Mouse (Mus musculus): ENCODE measurements around the gene Gm9970.
"Not testable (repeated sequence)": the region's sequence is repeated elsewhere in the genome, so short reads cannot be mapped to it uniquely, and the experiment has no call there.

The Gm9970 gene

DNA sequence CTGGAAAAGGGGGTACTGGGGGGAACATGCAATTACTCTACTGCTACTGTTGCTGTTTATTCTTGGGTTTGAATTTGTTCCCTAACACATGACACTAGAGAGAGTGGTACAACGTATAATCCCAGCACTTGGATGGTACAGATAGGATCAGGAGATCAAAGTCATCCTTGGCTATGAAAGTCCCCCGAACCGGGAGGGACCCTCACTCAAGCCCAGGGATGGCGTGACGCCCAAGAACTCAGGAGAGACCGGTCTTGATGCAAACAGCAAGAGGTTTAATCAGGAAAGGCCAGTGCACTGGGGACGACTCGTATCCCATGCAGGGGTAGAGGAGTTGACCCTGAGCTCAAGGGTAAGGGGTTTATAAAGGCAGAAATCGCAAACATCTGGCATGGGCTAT is 18.3 kb downstream of the Gm9970 start:
- DNase-seq (ENCODE audit: low read depth): no peak

DNA sequence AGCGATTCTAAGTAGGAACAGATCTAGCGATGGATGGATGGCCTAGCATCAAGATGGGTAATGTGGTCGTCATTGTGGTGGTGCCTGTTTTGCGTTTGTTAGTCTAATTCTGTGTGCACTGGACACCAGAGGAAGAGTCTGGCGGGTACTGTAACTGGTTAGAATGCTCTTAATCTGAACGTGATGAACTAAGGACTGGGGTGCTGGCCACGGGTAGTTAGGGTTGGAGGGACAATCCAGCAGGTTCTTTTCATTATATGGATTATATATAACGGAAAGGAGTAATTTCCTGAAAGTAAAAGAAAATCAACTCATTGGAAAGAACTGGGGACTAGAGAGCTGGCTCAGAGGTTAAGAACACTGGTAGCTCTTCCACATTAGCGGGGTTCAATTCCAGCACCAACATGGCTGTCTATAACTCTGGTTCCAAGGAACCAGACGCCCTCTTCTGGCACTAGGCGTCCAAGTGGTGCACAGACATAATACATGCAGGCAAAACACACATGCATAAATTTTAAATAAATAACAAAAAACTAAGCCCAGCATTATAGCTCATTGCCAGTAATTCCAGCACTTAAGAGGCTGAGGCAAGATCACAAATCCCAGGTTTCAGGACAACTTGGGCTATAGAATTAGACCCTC is 19.6 kb downstream of the Gm9970 start:
- DNase-seq (ENCODE audit: low read depth): peak; percentile 63

DNA sequence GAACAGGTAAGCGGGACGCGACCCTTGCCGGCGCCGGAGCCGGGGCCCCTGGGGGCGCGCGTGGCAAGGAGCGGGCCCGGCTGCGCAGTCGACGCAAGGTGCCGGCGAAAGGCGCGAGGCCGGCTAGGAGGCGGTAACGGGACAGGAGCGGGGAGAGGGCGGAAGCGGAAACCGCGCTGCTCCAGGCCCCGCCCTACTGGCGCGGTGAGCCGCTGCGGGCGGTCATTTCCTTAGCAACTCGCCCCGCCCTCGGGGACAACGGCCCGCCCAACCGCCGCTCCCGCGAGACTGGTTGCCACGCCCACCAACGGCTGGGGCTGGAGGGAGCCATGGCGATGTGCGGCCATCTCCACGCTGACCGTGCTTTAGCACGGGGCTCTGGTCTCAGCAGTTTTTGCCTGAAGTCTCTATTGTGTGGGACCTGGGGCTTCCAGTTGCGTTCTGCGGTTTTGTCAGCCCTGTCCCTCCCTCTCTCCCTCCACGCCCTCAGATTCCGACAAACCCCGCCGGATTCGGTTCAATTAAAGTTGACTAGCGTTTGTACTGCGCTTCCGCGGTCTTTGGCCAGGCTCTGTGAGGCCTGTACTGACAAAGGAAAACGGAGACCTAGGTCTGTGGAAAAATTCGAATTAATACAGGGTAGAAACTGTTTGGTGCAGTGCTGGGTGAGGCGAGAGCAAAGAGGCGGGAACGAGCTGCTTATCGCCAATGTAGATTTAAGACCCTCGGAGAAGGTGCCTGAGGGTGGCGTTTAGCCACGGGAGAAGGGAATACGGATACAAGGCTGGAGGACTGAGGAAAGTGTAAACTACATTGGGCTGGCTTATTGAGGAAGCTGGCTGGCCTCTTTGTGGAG is 20.4 kb downstream of the Gm9970 start, which contains the start of gene Ppm1g:
Ppm1g (minus strand) TSS at position 240 of the 856 bp plus-strand sequence.
- DNase-seq (ENCODE audit: low read depth): peak; percentile 93

GRCm38 (mm10) chr5:31219911-31220447 is 21.1 kb downstream of the Gm9970 start:
- no peak for DNase-seq (ENCODE audit: low read depth)

DNA sequence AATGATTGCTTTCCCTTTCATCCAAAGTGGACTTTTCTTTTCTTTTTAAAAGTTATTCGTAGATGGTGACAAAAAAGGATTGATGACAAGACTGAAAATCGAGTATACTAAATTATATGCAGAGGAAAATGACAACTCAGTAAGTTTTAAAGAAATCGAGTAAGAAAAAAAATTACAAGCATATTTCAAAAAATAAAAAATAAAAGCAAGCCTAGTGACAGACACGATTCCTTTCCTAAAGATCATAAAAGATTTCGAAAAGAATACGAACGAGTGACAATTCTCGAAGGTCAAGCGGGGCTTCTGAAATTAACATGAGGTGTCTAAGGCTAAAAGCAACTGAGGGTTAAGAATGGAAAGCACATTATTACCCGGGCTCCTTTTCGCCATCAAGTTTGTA is 21.6 kb downstream of the Gm9970 start:
- no peak for DNase-seq (ENCODE audit: low read depth)

DNA sequence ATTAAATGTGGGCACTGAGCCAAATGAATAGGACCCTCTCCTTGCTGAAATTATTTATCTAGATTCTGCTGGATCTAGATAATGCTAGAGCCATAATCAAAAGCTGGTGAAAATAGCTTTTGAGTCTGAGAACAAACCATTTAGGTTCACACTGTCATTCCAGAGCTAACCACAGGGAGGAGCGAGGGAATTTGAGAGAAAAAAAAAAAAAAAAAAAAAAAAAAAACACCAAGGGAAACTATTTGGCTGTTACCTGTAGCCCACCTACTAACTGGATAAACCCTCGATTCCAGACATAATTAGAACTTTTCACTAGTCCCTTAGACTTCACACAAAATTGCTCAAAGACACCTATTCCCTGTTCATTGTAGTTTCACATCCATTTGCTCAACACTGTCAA is 22.0 kb downstream of the Gm9970 start:
- DNase-seq (ENCODE audit: low read depth): peak; percentile 80

DNA sequence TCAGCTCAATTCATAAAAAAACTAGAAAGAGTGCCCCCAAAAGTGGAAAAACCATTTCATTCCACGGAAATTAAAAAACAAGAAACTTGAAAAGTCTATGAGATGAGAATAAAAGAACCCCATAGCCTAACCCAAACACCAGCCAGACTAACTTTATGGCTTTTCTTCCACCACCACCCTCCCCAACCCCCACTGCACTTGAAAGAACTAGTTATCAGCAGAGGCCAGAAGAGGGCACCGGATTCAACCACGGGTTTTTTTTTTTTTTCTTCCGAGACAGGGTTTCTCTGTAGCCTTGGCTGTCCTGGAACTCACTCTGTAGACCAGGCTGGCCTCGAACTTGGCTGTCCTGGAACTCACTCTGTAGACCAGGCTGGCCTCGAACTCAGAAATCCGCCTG is 22.7 kb downstream of the Gm9970 start:
- peak; percentile 75 for DNase-seq (ENCODE audit: low read depth)

GRCm38 (mm10) chr5:31216554-31216953 is 24.5 kb downstream of the Gm9970 start:
- DNase-seq (ENCODE audit: low read depth): not testable (repeated sequence)

GRCm38 (mm10) chr5:31204421-31204820 is 36.6 kb downstream of the Gm9970 start:
- DNase-seq (ENCODE audit: low read depth): no peak

- DNase-seq (ENCODE audit: low read depth): no peak
Observed at GRCm38 (mm10) chr5:31203866-31204265, 37.2 kb downstream of the Gm9970 start.

- no peak for DNase-seq (ENCODE audit: low read depth)
Observed at GRCm38 (mm10) chr5:31202933-31203332, 38.1 kb downstream of the Gm9970 start.

DNA sequence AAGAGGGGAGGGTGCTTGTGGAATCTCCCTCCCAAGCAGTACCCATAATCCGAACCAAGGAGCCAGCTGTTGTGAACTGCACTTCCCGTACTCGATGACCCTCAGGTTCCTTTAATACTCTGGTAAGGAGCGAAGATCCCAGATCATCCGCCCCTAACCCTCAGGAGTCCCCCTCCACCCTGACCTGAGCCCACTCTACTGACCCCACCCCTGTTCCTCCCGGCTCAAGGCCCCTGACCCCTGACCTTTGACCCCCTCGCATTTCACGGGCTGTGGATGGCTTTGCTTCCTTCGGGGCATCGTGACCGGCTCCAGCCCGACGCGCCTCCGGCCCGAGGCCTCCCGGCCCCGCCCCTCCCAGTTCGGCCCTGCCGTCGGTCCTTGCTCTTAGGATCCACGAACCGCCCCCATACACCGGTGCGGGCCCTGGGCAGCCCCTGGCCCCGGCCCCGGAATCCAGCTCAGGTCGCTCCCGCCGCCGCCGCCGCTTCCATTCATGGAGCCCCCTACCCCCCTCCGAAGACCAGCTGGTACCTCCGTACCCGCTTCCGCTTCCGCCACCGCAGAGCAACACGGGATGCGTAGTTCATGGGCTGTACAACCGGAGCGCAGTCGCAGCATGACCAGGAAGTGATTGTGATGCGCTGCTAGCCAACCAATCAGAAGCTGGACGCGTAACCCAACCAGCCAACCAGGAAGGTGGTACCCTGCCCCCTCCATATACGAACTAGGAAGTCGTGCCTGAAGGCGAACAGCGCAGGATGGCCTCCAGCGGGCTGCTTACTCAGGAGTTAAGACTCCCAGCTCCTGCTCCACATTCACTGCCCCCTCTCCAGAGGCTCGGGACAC is 39.1 kb downstream of the Gm9970 start, which contains the start of gene Zfp513:
Zfp513 (minus strand) TSS at position 562 of the 849 bp plus-strand sequence.
- DNase-seq (ENCODE audit: low read depth): peak; percentile 94

DNA sequence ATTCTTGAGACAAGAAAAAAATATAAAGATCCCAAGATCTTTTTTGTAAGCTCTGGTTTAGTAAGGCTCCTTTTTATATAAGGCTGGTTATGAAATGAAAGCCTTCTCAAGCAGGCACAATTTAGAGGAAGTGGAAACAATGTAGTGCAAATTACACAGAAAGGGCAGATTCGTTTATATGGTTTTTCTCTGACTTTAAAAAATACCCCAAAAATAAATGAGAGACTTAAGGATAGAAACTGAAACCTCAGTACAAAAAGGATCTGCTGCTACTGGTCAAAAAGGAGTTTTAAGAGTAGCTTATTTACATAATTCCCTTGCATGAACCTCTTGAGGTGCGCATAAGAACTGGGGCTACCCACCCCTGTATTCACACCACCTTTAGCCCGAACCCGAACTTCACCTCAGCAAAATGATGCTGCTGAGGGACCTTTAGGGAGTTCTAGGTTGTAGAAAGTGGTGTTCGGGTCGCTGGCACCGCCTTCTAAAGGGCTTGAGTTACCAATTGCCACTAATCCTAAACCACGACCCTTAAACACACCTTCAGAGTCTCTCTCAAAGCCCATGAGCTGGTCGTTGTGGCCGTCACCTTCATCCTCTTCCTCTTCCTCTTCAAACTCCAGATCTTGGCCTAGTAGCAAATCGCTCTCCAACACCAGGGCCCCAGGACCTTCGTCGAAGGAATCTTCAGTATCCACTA is 39.8 kb downstream of the Gm9970 start:
- DNase-seq (ENCODE audit: low read depth): no peak

DNA sequence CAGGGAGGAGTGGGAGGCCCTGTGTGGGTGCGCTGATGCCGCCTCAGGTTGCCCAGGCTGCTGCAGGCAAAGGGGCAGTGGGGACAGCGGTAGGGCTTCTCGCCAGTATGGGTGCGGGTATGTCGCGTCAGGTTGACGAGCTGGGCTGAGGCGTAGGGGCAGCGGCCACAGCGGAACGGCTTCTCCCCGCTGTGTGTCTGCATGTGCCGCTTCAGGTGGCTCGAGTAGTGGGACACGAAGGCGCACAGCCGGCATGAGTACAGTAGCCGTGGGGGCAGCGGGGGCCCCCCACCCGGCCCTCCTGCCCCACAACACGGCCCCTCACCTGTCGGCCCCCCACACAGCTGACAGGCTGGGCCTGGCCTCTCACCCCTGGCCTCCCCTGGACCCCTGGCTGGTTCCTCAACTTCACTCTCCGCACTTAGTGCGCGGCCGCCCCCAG is 40.7 kb downstream of the Gm9970 start:
- no peak for DNase-seq (ENCODE audit: low read depth)

- no peak for DNase-seq (ENCODE audit: low read depth)
Observed at GRCm38 (mm10) chr5:31199893-31200292, 41.1 kb downstream of the Gm9970 start.

DNA sequence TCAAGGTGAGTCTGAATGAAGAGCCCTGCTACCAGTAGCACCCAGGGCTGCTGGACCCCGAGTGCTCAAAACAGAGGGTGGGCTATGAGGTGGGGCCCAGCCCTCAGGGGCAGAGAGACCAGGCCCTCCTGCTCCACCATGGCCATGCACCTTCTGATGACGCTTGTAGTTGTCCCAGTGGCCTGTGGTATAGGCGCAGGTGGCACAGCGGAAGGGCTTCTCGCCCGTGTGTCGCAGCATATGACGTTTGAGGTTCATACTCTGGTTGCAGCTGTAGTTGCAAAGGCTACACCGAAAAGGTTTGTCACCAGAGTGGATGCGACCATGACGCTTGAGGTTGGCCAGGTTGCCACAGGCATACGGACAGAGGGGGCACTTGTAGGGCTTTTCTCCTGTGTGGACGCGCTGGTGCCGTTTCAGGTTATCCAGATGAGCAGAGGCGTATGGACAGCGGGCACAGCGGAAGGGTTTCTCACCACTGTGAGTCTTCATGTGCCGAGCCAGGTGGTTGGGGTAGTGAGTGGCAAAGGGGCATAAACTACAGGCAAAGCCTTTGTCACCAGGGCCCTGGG is 41.6 kb downstream of the Gm9970 start:
- DNase-seq (ENCODE audit: low read depth): no peak

GRCm38 (mm10) chr5:31198616-31199320 is 42.3 kb downstream of the Gm9970 start:
- DNase-seq (ENCODE audit: low read depth): no peak

DNA sequence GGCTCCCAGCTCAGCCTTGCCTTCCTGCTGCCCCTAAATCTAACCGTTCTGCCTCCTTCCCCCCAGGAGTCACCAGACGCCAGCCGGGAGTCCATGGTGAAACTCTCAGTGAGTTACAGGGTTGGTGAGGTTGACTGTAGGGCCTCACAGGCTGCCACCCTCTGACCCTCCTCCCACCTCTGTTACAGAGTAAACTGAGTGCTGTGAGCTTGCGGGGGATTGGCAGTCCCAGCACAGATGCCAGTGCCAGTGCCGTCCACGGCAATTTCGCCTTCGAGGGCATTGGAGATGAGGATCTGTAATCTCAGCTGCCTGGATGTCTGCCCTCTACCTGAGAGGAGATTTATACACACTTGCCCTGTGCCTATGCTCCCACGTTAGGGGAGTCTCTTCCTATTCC is 42.9 kb downstream of the Gm9970 start:
- no peak for DNase-seq (ENCODE audit: low read depth)

GRCm38 (mm10) chr5:31197072-31197471 is 44.0 kb downstream of the Gm9970 start:
- no peak for DNase-seq (ENCODE audit: low read depth)

DNA sequence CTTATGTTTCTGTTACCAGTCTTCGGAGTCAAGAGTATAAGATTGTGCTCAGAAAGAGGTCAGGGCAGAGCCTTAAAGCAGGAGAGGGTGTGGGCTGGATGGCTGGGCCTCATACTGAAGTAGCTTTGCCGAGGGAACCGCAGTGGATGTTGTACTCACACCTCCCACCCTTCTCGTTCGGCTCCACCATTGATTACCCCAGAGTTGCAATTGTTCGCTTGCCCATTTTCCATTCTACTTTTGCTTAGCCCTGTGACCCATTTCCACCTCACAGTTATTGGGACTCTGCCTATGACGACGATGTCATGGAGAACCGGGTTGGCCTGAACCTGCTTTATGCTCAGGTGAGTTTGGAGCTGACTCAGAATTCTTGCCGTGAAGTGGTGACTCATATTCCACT is 44.8 kb downstream of the Gm9970 start:
- DNase-seq (ENCODE audit: low read depth): no peak
